9 mouse cellular contexts compared by ENCODE assay signal in genomic region chr14:98414201-98414600, GRCm38 (mm10).
DNase-seq lines count a peak whose midpoint lies in the region; ATAC-seq and TF ChIP-seq lines count a peak whose summit lies in the region.
"Had no signal": no experiment of that assay in that cellular context is flagged by ENCODE, and none has a peak within 500 bp of the region (broad histone marks: within the 10 kb centered on the region; RNA-seq: fewer than 3 reads in every experiment).

No protein-coding gene starts in this region.

- H3K4me2 ChIP-seq in lung, embryonic 14.5 days: no peak overlapping the region
- no peak overlapping the region for H3K4me2 ChIP-seq in forebrain, embryonic 14.5 days (ENCODE audit: low read length)

- TF ChIP-seq CTCF in lung, embryonic 14.5 days (IDR thresholded peaks at IDR 0.05; ENCODE audit: low read depth): peak; percentile 66

- no peaks in the 10 kb centered on the region; the same call in 1 of the 2 replicates for H3K9me3 ChIP-seq in lung, embryonic 14.5 days (ENCODE audit: low read depth, low read length)
- no peaks in the 10 kb centered on the region for H3K9me3 ChIP-seq in forebrain, embryonic 14.5 days (replicated peaks; ENCODE audit: control insufficient read depth, low read length)

- 59% methylated on average over 7 of the region's 7 CpGs for WGBS in lung, embryonic 14.5 days
- WGBS in forebrain, embryonic 14.5 days: 58% methylated on average over 7 of the region's 7 CpGs

- ATAC-seq in lung, embryonic 14.5 days (ENCODE audit: insufficient read depth): no peak
- peak; percentile 57; the same call in 1 of the 2 replicates for ATAC-seq in forebrain, embryonic 14.5 days
- no peak for ATAC-seq in inflammation-experienced regulatory T-cells, adult 6 months

- no peak overlapping the region for H3K4me3 ChIP-seq in lung, embryonic 14.5 days (ENCODE audit: low read depth, low read length)
- H3K4me3 ChIP-seq in forebrain, embryonic 14.5 days (ENCODE audit: low read depth, low read length): no peak overlapping the region

- DNase-seq in adrenal gland, postnatal 10 days: peak; percentile 8
- no peak for DNase-seq in adrenal gland, postnatal 14 days
- DNase-seq in lung, embryonic 14.5 days: peak; percentile 55
- no peak for DNase-seq in lung, postnatal 25 days (ENCODE audit: low spot score)
- peak; percentile 40 for DNase-seq in forebrain, embryonic 14.5 days (ENCODE audit: low spot score)
- peak; percentile 57 for DNase-seq in retina, postnatal 1 day
- DNase-seq in adipocyte (ENCODE audit: low spot score): no peak
- DNase-seq: heart, postnatal 36 days had no signal

- no peaks in the 10 kb centered on the region for H3K36me3 ChIP-seq in lung, embryonic 14.5 days (ENCODE audit: insufficient read depth)
- H3K36me3 ChIP-seq in forebrain, embryonic 14.5 days (ENCODE audit: control insufficient read depth, insufficient read depth, low read length): no peaks in the 10 kb centered on the region

- no peak overlapping the region for H3K9ac ChIP-seq in lung, embryonic 14.5 days
- H3K9ac ChIP-seq in forebrain, embryonic 14.5 days (ENCODE audit: low read length): no peak overlapping the region

- no peaks in the 10 kb centered on the region for H3K4me1 ChIP-seq in lung, embryonic 14.5 days (ENCODE audit: insufficient read depth)
- H3K4me1 ChIP-seq in forebrain, embryonic 14.5 days (ENCODE audit: control insufficient read depth, insufficient read depth, low read length): no peaks in the 10 kb centered on the region

- H3K27ac ChIP-seq in lung, embryonic 14.5 days (ENCODE audit: low read depth): no peak overlapping the region
- no peak overlapping the region for H3K27ac ChIP-seq in forebrain, embryonic 14.5 days (ENCODE audit: low read depth, low read length)

- no peaks in the 10 kb centered on the region for H3K27me3 ChIP-seq in lung, embryonic 14.5 days (ENCODE audit: insufficient read depth, low read length)
- H3K27me3 ChIP-seq in forebrain, embryonic 14.5 days (replicated peaks; ENCODE audit: control insufficient read depth, insufficient read depth, low read length): no peaks in the 10 kb centered on the region

Comparison
In these comparisons a context has a peak if more than half of its experiments do, and no peak if none do; other contexts are left out.
1. DNase-seq: peak in adrenal gland, postnatal 10 days (single experiment), lung, embryonic 14.5 days (single experiment), forebrain, embryonic 14.5 days (single experiment) and retina, postnatal 1 day (single experiment); none in adrenal gland, postnatal 14 days (single experiment), lung, postnatal 25 days (single experiment) and adipocyte (single experiment).